Mouse (Mus musculus) lung, adult 2 months (tissue): ENCODE results near the gene Nudt1.

ENCODE experiments used
- CTCF ChIP-seq: fragments of 200-500 bp; IDR thresholded peaks from 2 replicates; pipeline ENCODE4 v1.5.1; 2011; ENCODE audit warnings: mild to moderate bottlenecking, low read length, control low read depth; ENCODE audit not compliant: insufficient read depth
- POLR2A ChIP-seq: fragments of 200-500 bp; IDR thresholded peaks from 2 replicates; pipeline ENCODE4 v1.6.1; 2011; ENCODE audit warnings: low read depth, mild to moderate bottlenecking, control low read depth, low read length, borderline replicate concordance; ENCODE audit errors: extremely low read depth

- TF ChIP-seq CTCF, result peak; percentile 83
- peak; percentile 78; the same call in 1 of the 2 replicates for TF ChIP-seq POLR2A
Measured at GRCm38 (mm10) chr5:140331615-140332512, 10.4 kb downstream of the Nudt1 start, which contains the start of gene Mrm2.
